Mouse (Mus musculus) monocyte, adult 5-6 weeks (primary cell): Measurements from ENCODE around the gene Rasl10b. TPM values are rescaled to one million over a fixed set of nuclear protein-coding genes. Genes with fewer than 3 reads are reported as not detected.
A peak's percentile ranks its signal among the peaks of the same experiment; 100 is the strongest.

Experiments used
- ATAC-seq: fragments of 153-309, 156-312 bp; replicated peaks from 2 replicates; pipeline ENCODE4 v1.8.0; 2017; ENCODE audit warnings: mild to moderate bottlenecking; ENCODE audit not compliant: low TSS enrichment, insufficient number of reproducible peaks, severe bottlenecking, poor library complexity, low FRiP score
- total RNA-seq: library from RNA; stranded (forward); fragments of 200-1000, 200-491, 200-594 nt; gene quantifications from 3 replicates; pipeline ENCODE4 v1.2.3, GENCODE M21; 2017

Rasl10b gene
- total RNA-seq, 1 experiment from 2014 or later: not detected

DNA sequence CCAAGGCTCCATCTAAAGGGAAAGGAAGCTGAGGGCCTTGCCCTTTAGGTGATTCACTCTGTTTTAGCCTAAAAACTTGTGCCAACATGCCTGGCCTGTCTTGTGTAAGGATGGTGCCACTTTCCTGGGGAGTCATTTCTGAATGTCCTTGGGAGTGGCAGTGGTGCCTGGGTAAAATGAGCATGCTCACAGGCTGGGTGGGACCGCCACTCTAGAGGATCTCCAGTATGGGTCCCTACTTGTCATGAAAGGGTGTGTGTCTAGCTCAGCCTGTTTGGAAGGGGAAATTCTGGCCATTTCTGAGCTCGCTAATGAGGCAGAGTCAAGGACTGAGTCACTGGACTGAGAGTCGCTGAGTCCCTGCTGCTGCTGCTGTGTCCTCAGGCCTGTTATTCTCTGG is 46.7 kb downstream of the Rasl10b start:
- 0 out of 2 replicates have a peak, but pooled peaks have one; percentile 17 for ATAC-seq

DNA sequence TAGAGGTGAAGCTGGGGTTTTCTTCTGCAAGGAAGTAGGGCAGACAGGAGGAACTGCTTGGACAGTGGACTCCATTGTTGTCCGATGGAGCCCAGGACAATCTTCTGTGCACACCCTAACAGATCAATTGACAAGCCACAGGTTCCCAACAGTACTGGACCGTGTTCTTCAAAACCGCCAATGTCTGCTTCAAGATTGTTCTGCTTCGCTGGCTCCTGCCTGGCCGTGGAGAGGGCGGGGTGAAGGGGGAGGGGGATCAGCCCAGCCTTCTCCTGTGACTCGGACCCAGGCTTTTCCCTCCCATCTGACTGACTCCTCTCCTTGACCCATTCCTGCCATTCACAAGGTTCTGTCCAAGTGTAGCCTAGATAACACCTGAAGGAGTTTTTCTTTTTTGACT is 48.3 kb downstream of the Rasl10b start:
- ATAC-seq: no peak

DNA sequence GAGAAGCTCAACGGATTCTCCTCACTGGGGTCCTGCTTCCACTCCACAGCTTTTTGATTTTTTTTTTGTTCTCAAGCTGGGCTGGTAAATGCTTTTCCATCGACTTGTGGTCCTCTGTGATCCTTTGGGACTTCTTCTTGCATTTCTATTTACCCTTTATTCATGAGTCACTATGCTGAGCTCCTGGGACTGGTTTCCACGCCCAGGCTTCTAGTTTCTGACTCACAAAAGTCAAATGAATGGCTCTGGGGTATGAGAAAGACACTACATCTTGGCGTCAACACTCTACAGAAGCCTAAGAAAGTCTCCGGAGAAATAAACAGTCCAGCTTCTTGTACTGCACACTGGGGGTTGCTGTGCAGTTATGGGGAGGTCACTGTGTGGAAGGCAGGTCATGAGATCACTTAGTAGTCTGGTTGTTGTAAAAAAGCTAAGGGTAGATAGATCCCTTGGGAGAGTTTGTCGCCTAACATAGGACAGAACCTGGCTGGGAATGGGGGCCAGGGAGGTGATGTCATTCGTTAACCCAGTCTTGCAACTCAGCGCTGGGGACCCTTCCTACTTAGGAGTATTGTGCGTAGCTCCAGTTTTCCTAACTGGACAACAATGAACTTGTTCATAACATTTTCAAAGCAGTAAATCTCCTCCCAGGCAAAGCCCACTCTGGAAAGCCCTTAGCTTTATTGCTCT is 49.1 kb downstream of the Rasl10b start:
- ATAC-seq: no peak

DNA sequence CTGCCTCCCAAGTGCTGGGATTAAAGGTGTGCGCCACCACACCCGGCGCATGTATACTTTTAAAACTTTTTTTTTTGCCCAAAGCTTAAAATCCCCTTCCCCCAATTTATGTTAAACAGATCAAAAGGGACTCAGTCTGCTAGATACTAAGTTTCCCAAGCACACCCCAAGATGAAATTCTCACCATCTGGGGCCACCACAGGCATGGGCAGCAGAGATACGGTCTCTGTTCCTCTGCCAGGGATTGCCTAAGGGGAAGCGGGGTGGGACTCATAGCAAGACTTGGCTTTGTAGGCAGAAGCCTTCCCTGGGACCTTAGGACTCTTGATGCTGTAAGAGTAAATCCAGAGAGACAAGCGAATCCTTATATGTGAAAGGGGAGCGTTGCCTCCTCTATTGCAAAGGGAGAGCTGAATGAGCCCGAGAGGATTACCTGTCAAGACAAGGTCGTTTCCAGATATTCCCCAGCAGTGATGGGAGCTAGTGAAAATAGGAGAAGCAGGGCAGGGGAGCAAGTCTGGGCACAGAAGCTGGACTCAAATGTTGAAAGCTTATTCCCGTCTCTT is 52.6 kb downstream of the Rasl10b start:
- ATAC-seq: no peak

DNA sequence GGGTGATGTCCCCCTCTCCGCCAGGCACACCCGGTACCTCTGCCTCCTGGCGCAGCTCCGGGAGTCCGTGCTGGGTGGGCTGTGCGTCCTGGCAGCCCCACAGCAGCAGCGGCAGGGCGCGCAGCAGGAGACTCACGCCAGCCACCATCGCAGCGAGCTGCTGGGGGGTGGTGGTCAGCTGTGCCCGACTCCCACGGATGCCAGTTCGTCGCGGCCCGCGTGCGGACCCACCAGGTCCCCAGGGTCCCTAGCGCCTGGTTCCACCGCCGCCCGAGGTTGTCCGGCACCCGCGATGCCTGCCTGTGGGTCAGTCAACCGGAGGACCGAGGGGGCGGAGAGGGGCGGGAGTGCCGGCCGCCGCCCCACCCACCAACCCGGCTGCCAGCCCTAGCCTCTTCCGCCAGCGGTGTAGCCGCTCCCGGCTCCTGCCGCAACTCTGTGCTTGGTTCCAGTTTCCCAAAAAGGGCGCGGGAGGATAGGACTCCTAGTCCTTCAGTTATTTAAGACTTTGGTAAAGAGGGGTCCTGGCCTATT is 53.8 kb downstream of the Rasl10b start, which contains the start of gene Mmp28:
Gene Mmp28, minus strand, starts transcription at position 361 of the 534 bp plus-strand sequence.
- no peak for ATAC-seq

DNA sequence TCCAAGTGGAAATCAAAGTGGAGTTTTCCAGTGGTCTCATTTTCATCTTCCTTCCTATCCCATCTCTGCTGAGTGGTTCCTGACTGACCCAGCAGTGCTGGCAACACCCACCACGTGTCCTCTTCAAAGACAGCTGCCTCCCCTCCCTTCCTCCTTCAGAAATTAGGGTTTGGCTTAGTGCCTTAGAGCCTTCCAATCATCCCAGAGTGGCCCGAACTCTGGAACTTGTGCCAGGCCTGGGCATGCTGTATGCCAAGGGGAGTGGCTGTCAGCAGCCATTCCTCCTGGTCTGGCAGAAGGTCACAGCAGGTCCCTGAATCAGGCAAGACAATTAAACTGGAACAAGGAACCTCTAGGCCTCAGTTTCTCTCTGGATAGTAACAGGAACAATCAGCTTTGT is 57.0 kb downstream of the Rasl10b start:
- no peak for ATAC-seq

DNA sequence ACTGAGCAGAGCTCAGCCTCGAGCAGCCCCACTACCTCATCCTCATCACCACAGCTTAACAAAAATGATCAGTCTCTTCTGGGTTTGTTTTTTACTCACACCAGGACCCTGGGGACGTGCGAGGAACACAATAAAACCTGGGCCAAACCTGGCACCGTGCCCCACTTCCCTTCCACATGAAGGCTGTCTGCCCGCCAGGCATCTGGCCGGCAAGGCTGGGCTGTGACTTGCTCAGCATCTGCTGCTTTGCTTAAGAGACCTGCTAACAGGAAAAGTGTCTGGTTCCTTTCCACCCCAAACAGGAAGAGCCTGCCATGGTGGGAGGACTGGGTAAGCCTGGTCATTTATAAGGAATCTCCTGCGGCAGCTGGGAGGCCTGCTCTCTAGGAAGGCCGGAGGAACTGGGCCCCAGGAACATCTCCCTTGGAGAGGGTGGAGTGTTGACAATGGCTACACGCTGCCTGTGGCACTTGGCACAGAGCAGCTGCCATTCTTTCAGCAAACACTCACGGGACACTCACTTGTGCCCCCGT is 58.2 kb downstream of the Rasl10b start:
- no peak for ATAC-seq

DNA sequence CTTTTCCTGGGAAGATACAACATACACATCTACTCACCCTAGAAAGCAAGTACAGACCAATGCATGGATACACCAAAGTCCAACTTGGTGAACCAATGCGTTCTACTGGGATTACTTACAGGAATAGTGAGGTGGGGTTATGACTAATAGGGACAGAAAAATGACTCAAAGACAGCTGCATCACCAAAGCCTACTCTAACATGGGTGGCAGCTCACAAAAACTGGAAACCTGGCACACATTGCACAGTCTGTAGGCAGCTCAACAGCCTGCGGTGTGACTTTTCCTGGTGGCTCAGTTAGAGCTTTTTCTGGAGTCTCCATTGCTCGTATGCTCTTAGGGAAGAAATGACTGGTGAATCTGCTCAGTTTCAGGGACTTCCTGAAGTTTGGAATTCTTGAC is 59.8 kb downstream of the Rasl10b start:
- no peak for ATAC-seq

Other genes with a start within 250 kb of the Rasl10b start
- gene Slfn4, start 234.0 kb upstream of the Rasl10b start, total RNA-seq: 1.9 to 3.6 TPM (median 2.7 TPM) in 3 replicates
- gene Slfn3, start 217.8 kb upstream of the Rasl10b start, total RNA-seq: 3.3 to 5.2 TPM (median 3.9 TPM) in 3 replicates
- 0.29 to 0.86 TPM (median 0.43 TPM) in 3 replicates for gene Slfn14, start 122.4 kb upstream of the Rasl10b start, total RNA-seq
- 58.0 to 88.4 TPM (median 71.4 TPM) in 3 replicates for gene Ap2b1, start 110.1 kb upstream of the Rasl10b start, total RNA-seq
- gene Pex12, start 106.6 kb upstream of the Rasl10b start, total RNA-seq: 3.8 to 5.7 TPM (median 4.9 TPM) in 3 replicates
- gene Gas2l2, start 20.3 kb downstream of the Rasl10b start, total RNA-seq: not detected in 3 replicates
- 2.9 to 8.2 TPM (median 6.0 TPM) in 3 replicates for gene 1700020L24Rik, start 28.5 kb downstream of the Rasl10b start, total RNA-seq
- 0.39 to 0.75 TPM in 2 of 3 replicates, not detected in the other for gene Mmp28, start 53.9 kb downstream of the Rasl10b start, total RNA-seq
- 32.9 to 77.9 TPM (median 52.7 TPM) in 3 replicates for gene Taf15, start 63.9 kb downstream of the Rasl10b start, total RNA-seq
- 7.9 to 25.0 TPM (median 9.1 TPM) in 3 replicates for gene Heatr9, start 113.0 kb downstream of the Rasl10b start, total RNA-seq
- 781 to 2,479 TPM (median 803 TPM) in 3 replicates for gene Ccl5, start 121.4 kb downstream of the Rasl10b start, total RNA-seq
- gene Ccl9, start 169.5 kb downstream of the Rasl10b start, total RNA-seq: 98.1 to 442 TPM (median 354 TPM) in 3 replicates
- gene Ccl6, start 183.9 kb downstream of the Rasl10b start, total RNA-seq: 235 to 1,319 TPM (median 1,123 TPM) in 3 replicates
- 1.3 TPM in 1 of 3 replicates, not detected in the others for gene Rpl9-ps1, start 236.5 kb downstream of the Rasl10b start, total RNA-seq
- gene Ccl3, start 240.2 kb downstream of the Rasl10b start, total RNA-seq: 448 to 606 TPM (median 547 TPM) in 3 replicates